Comparison of ENCODE assay signal across 13 mouse cellular contexts in the genomic region with DNA sequence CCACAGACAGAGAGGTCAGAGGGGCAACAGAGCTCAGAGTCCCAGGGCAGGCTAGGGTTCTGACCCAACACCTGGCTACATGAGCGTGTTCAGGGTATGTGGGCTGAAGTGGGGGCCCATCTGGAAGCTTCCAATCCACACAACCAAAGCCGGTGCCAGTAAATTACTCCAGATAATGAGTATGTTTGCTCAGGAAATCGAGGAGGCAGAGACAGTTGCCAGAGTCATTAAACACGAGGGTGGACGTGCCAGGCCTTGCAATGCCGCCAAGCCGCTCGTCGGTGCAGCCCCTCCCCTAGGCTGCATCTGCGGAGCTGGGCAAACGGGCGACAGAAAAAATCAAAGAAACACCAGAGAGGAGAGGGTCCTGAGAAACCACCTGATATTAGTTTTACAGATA.
DNase-seq lines count a peak whose midpoint lies in the region; ATAC-seq lines count a peak whose summit lies in the region.
"Had no signal": no experiment of that assay in that cellular context is flagged by ENCODE, and none has a peak within 500 bp of the region (broad histone marks: within the 10 kb centered on the region; RNA-seq: fewer than 3 reads in every experiment).

No protein-coding gene starts in this region.

- no peak overlapping the region for H3K4me3 ChIP-seq in kidney, embryonic 16.5 days (ENCODE audit: low read length)
- H3K4me3 ChIP-seq in kidney, embryonic 15.5 days (replicated peaks), result no peak overlapping the region
- H3K4me3 ChIP-seq: heart, embryonic 13.5 days; intestine, embryonic 15.5 days; liver, embryonic 12.5 days; neural tube, embryonic 13.5 days had no signal

- no peaks in the 10 kb centered on the region for H3K4me1 ChIP-seq in kidney, embryonic 16.5 days (ENCODE audit: insufficient read depth, low read length)
- H3K4me1 ChIP-seq in kidney, embryonic 15.5 days, result no peaks in the 10 kb centered on the region
- H3K4me1 ChIP-seq: heart, embryonic 13.5 days; intestine, embryonic 15.5 days; liver, embryonic 12.5 days; neural tube, embryonic 13.5 days had no signal

- H3K27ac ChIP-seq in kidney, embryonic 16.5 days (ENCODE audit: low read length), result no peak overlapping the region
- no peak overlapping the region for H3K27ac ChIP-seq in kidney, embryonic 15.5 days
- H3K27ac ChIP-seq: heart, embryonic 13.5 days; intestine, embryonic 15.5 days; liver, embryonic 12.5 days; neural tube, embryonic 13.5 days; stomach, postnatal 0 days had no signal

- ATAC-seq in kidney, embryonic 16.5 days (ENCODE audit: low FRiP score, low TSS enrichment), result 0 out of 2 replicates have a peak, but pooled peaks have one; percentile 6
- ATAC-seq in monocyte, adult 5-6 weeks (replicated peaks; ENCODE audit: insufficient number of reproducible peaks, low FRiP score, low TSS enrichment, poor library complexity, severe bottlenecking), result no peak
- ATAC-seq in kidney, embryonic 15.5 days (replicated peaks; ENCODE audit: low FRiP score), result no peak
- ATAC-seq: intestine, embryonic 15.5 days; liver, embryonic 12.5 days had no signal

- peak; percentile 71 to 75 for DNase-seq in cerebellum, postnatal 14 days
- DNase-seq in cerebellum, adult 11-12 months, result no peak
- DNase-seq in kidney, adult 9 months, result no peak
- DNase-seq in Muller cell, postnatal 12 days (ENCODE audit: inconsistent ontology term), result peak; percentile 10
- DNase-seq in layer of hippocampus, postnatal 10 days (ENCODE audit: low spot score in 2 of 2), result peak; percentile 60 to 70

- H3K9me3 ChIP-seq in kidney, embryonic 16.5 days (ENCODE audit: low read length), result 0 out of 2 replicates have a peak, but pooled peaks cover 6% of the 10 kb centered on the region
- no peaks in the 10 kb centered on the region for H3K9me3 ChIP-seq in kidney, embryonic 15.5 days (replicated peaks)
- H3K9me3 ChIP-seq: heart, embryonic 13.5 days; intestine, embryonic 15.5 days; liver, embryonic 12.5 days; neural tube, embryonic 13.5 days had no signal

- no peak overlapping the region for H3K9ac ChIP-seq in kidney, embryonic 16.5 days (replicated peaks; ENCODE audit: low read length)
- H3K9ac ChIP-seq in kidney, embryonic 15.5 days, result no peak overlapping the region
- H3K9ac ChIP-seq: heart, embryonic 13.5 days; intestine, embryonic 15.5 days; liver, embryonic 12.5 days; neural tube, embryonic 13.5 days had no signal

- 49% methylated on average over 12 of the region's 12 CpGs for WGBS in kidney, embryonic 16.5 days
- WGBS in kidney, embryonic 15.5 days, result 54% methylated on average over 12 of the region's 12 CpGs

- no peak overlapping the region for H3K4me2 ChIP-seq in kidney, embryonic 16.5 days (replicated peaks; ENCODE audit: low read depth, low read length)
- H3K4me2 ChIP-seq in kidney, embryonic 15.5 days, result no peak overlapping the region
- H3K4me2 ChIP-seq: heart, embryonic 13.5 days; intestine, embryonic 15.5 days; liver, embryonic 12.5 days; neural tube, embryonic 13.5 days had no signal

- H3K36me3 ChIP-seq in kidney, embryonic 16.5 days (ENCODE audit: insufficient read depth, low read length), result no peaks in the 10 kb centered on the region
- H3K36me3 ChIP-seq in kidney, embryonic 15.5 days, result no peaks in the 10 kb centered on the region
- H3K36me3 ChIP-seq: heart, embryonic 13.5 days; intestine, embryonic 15.5 days; liver, embryonic 12.5 days; neural tube, embryonic 13.5 days had no signal

- no peaks in the 10 kb centered on the region for H3K27me3 ChIP-seq in kidney, embryonic 16.5 days (ENCODE audit: insufficient read depth, low read length)
- 0 out of 2 replicates have a peak, but pooled peaks cover 3% of the 10 kb centered on the region for H3K27me3 ChIP-seq in kidney, embryonic 15.5 days
- H3K27me3 ChIP-seq: intestine, embryonic 15.5 days; liver, embryonic 12.5 days; neural tube, embryonic 13.5 days had no signal

Comparison
In these comparisons a context has a peak if more than half of its experiments do, and no peak if none do; other contexts are left out.
1. DNase-seq: peak in cerebellum, postnatal 14 days (2 of 2), Muller cell, postnatal 12 days (single experiment) and layer of hippocampus, postnatal 10 days (2 of 2); none in cerebellum, adult 11-12 months (single experiment) and kidney, adult 9 months (single experiment).